Mouse (Mus musculus) embryonic facial prominence, embryonic 15.5 days (tissue): ENCODE measurements around the gene Ift140. TPM values are rescaled to one million over a fixed set of nuclear protein-coding genes. Genes with fewer than 3 reads are reported as not detected.

ENCODE experiments used
- polyA plus RNA-seq: library from polyadenylated mRNA; unstranded; fragments of >200 nt; fragmentation: Nextera tagmentation; extraction: Ambion mirVana; gene quantifications from 2 replicates; pipeline ENCODE4 v1.2.1, GENCODE M21; 2015

The Ift140 gene
- polyA plus RNA-seq, 1 experiment from 2014 or later: 19.8 TPM

Other genes with a start within 250 kb of the Ift140 start
- 0.09 and 0.16 TPM in 2 replicates for gene Meiob, start 211.8 kb upstream of the Ift140 start, polyA plus RNA-seq
- 47.0 and 47.3 TPM in 2 replicates for gene Hagh, start 175.9 kb upstream of the Ift140 start, polyA plus RNA-seq
- gene Fahd1, start 165.7 kb upstream of the Ift140 start, polyA plus RNA-seq: 19.1 and 19.8 TPM in 2 replicates
- gene Igfals, start 150.1 kb upstream of the Ift140 start, polyA plus RNA-seq: 0.43 and 1.1 TPM in 2 replicates
- gene Nubp2, start 129.7 kb upstream of the Ift140 start, polyA plus RNA-seq: 48.9 and 49.6 TPM in 2 replicates
- gene Spsb3, start 129.4 kb upstream of the Ift140 start, polyA plus RNA-seq: 43.5 and 45.3 TPM in 2 replicates
- 28.5 and 32.6 TPM in 2 replicates for gene Eme2, start 121.0 kb upstream of the Ift140 start, polyA plus RNA-seq
- gene Mrps34, start 121.0 kb upstream of the Ift140 start, polyA plus RNA-seq: 86.8 and 92.3 TPM in 2 replicates
- 48.2 and 52.0 TPM in 2 replicates for gene Nme3, start 119.6 kb upstream of the Ift140 start, polyA plus RNA-seq
- 36.4 and 38.3 TPM in 2 replicates for gene Mapk8ip3, start 79.1 kb upstream of the Ift140 start, polyA plus RNA-seq
- gene Jpt2, start 55.4 kb upstream of the Ift140 start, polyA plus RNA-seq: 148 and 166 TPM in 2 replicates
- 7.2 and 7.8 TPM in 2 replicates for gene Cramp1l, start 297 bp upstream of the Ift140 start, polyA plus RNA-seq
- 29.8 and 32.5 TPM in 2 replicates for gene Tmem204, start 67.5 kb downstream of the Ift140 start, polyA plus RNA-seq
- 42.3 and 49.2 TPM in 2 replicates for gene Telo2, start 99.9 kb downstream of the Ift140 start, polyA plus RNA-seq
- gene Ptx4, start 104.7 kb downstream of the Ift140 start, polyA plus RNA-seq: 2.2 and 2.8 TPM in 2 replicates
- 27.3 and 27.4 TPM in 2 replicates for gene Clcn7, start 117.3 kb downstream of the Ift140 start, polyA plus RNA-seq
- gene Ccdc154, start 146.4 kb downstream of the Ift140 start, polyA plus RNA-seq: 0.16 and 0.24 TPM in 2 replicates
- gene Gm38655, start 159.4 kb downstream of the Ift140 start, polyA plus RNA-seq: 1.5 and 2.0 TPM in 2 replicates
- gene BC003965, start 168.5 kb downstream of the Ift140 start, polyA plus RNA-seq: 31.5 and 31.6 TPM in 2 replicates
- gene Unkl, start 172.3 kb downstream of the Ift140 start, polyA plus RNA-seq: 9.4 and 10.2 TPM in 2 replicates
- gene Gnptg, start 224.0 kb downstream of the Ift140 start, polyA plus RNA-seq: 40.8 and 42.7 TPM in 2 replicates
- gene Tsr3, start 224.1 kb downstream of the Ift140 start, polyA plus RNA-seq: 50.8 and 53.2 TPM in 2 replicates
- gene Baiap3, start 240.3 kb downstream of the Ift140 start, polyA plus RNA-seq: 1.3 and 1.6 TPM in 2 replicates